Mouse (Mus musculus): ENCODE measurements around the gene Wdr66.

DNA sequence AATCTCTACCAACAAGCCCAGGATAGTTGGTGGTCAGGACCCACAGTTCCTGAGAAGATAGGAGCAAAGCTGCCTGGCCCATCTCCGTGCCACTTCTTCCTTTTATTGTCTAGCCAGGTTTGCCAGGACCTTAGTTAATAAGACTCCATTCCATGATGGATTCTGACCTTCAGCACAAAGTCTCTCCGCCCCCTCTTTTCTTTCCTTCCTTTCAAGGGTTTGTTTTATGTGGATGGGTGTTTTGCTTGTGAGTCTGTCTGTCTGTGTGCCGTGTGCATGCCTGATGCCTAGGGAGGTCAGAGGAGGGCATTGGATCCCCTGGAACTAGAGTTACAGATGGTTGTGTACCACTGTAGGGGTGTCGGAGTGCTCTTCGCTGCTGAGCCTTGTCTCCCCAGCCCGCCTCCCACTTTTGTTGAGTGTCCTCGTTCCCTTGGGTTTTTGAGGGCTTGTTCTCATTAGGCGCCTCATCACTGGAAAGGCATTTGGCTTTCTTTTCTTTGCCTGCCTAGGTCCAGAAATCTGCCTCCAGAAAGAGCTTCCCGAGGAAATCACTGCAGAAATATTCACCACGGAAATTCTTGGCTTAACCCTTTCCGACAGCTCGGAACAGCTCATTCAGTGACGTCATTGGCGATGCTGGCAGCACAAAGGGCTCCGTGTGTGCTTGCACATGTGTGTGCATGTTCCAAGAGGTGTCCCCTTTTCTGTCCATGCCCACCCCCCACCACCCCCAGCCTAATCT, 74.3 kb downstream of the Wdr66 start:
- TF ChIP-seq CTCF (IDR thresholded peaks at IDR 0.05; ENCODE audit: control insufficient read depth, insufficient read depth, low read length) = no peak
- no peak for TF ChIP-seq POLR2A (IDR thresholded peaks at IDR 0.05; ENCODE audit: borderline replicate concordance, control insufficient read depth, low read depth, low read length)

Measured in bone marrow, adult 2 months (tissue).